Mouse (Mus musculus) lung, postnatal 0 days (tissue): Measurements from ENCODE around the gene Fchsd2. TPM values are rescaled to one million over a fixed set of nuclear protein-coding genes. Genes with fewer than 3 reads are reported as not detected.

ENCODE experiments used
- ATAC-seq: fragments of 200-750 bp; cut with Nextera tagmentation; 2 replicates; pipeline ENCODE4 v1.8.0; 2017; ENCODE audit warnings: moderate library complexity
- DNase-seq: peaks from one replicate; pipeline ENCODE4 v3.0.0-alpha.2; 2016; ENCODE audit warnings: low spot score
- H3K27ac ChIP-seq: fragments of 300-500 bp; sonication (generic); 2 replicates; pipeline ENCODE4 v1.5.1; 2014; ENCODE audit warnings: antibody characterized with exemption, mild to moderate bottlenecking, low read length, mixed read lengths
- H3K27me3 ChIP-seq: fragments of 300-500 bp; sonication (generic); replicated peaks from 2 replicates; pipeline ENCODE4 v1.6.1; 2014; ENCODE audit warnings: low read length, mixed read lengths; ENCODE audit not compliant: insufficient read depth
- H3K36me3 ChIP-seq: fragments of 300-500 bp; sonication (generic); 2 replicates; pipeline ENCODE4 v1.6.1; 2014; ENCODE audit warnings: low read length, mixed read lengths; ENCODE audit not compliant: insufficient read depth
- H3K4me1 ChIP-seq: fragments of 300-500 bp; sonication (generic); 2 replicates; pipeline ENCODE4 v1.6.1; 2014; ENCODE audit warnings: antibody characterized with exemption, low read depth, low read length, mixed read lengths; ENCODE audit not compliant: insufficient read depth
- H3K4me2 ChIP-seq: fragments of 300-500 bp; sonication (generic); replicated peaks from 2 replicates; pipeline ENCODE4 v1.6.1; 2014; ENCODE audit warnings: low read depth, mild to moderate bottlenecking, low read length, moderate library complexity, mixed read lengths
- H3K4me3 ChIP-seq: fragments of 300-500 bp; sonication (generic); 2 replicates; pipeline ENCODE4 v1.5.1; 2014; ENCODE audit warnings: low read depth, low read length
- H3K9ac ChIP-seq: fragments of 300-500 bp; sonication (generic); replicated peaks from 2 replicates; pipeline ENCODE4 v1.6.1; 2014; ENCODE audit warnings: low read depth, mild to moderate bottlenecking
- H3K9me3 ChIP-seq: fragments of 300-500 bp; sonication (generic); 2 replicates; pipeline ENCODE4 v1.6.1; 2016; ENCODE audit warnings: low read length, mixed read lengths
- CTCF ChIP-seq: IDR thresholded peaks from 2 replicates; pipeline ENCODE4 v1.5.1; 2016; ENCODE audit warnings: antibody characterized with exemption, mild to moderate bottlenecking
- EP300 ChIP-seq: IDR thresholded peaks from 2 replicates; pipeline ENCODE4 v1.6.1; 2016; ENCODE audit warnings: antibody characterized with exemption, mild to moderate bottlenecking, control low read depth
- WGBS: fragments of 180-500 bp; shearing (Covaris S2); extraction: QIAGEN DNeasy Blood & Tissue Kit; methylation state at CpG from one replicate; pipeline ENCODE4 v1.1.7; 2014; 5-methylcytosine and 5-hydroxymethylcytosine counted together
- polyA plus RNA-seq: library from polyadenylated mRNA; unstranded; fragments of >200 nt; fragmentation: Nextera tagmentation; extraction: Ambion mirVana; gene quantifications from 2 replicates; pipeline ENCODE4 v1.2.1, GENCODE M21; 2015

The Fchsd2 gene
- polyA plus RNA-seq, 1 experiment from 2014 or later = 16.0 TPM

GRCm38 (mm10) chr7:101123579-101124347, 31.1 kb downstream of the Fchsd2 start:
- no peak overlapping the region for H3K4me2 ChIP-seq
- 45% methylated on average over 6 of the region's 6 CpGs for whole genome bisulfite sequencing
- no peaks in the 10 kb centered on the region for H3K27me3 ChIP-seq
- no peak overlapping the region for H3K27ac ChIP-seq
- H3K9me3 ChIP-seq = no peaks in the 10 kb centered on the region
- no peak overlapping the region for H3K4me3 ChIP-seq
- ATAC-seq (no peak), DNase-seq (peak; percentile 16)
- TF ChIP-seq CTCF (no peak), EP300 (no peak)
- no peak overlapping the region for H3K9ac ChIP-seq
- no peaks in the 10 kb centered on the region for H3K36me3 ChIP-seq
- H3K4me1 ChIP-seq = no peaks in the 10 kb centered on the region; the same call in 1 of the 2 replicates

DNA sequence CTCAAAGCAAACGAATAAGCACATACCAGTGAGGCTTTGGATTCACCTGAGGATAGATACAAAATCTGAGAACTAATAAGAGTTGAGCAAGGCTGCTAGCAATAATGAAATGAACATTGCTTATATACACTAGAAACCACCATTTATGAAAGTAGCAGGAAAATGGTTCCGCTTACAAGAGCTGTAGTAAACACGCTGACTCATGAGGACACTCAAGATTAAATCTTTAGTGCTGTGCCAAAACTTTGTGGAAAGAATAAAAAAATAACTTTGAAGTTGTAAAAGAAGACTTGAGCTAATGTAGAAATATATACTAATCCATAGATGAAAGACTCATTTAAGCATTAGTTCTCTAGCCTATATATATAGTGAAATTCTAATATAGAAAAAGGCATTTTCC, 35.1 kb downstream of the Fchsd2 start:
- ATAC-seq (no peak), DNase-seq (peak; percentile 86)
- peak overlapping the region; percentile 1 for H3K27ac ChIP-seq
- no peak overlapping the region for H3K9ac ChIP-seq
- 26% methylated on average over 3 of the region's 3 CpGs for WGBS
- no peaks in the 10 kb centered on the region; the same call in 1 of the 2 replicates for H3K4me1 ChIP-seq
- no peaks in the 10 kb centered on the region for H3K36me3 ChIP-seq
- no peaks in the 10 kb centered on the region for H3K9me3 ChIP-seq
- no peaks in the 10 kb centered on the region for H3K27me3 ChIP-seq
- no peak for TF ChIP-seq CTCF
- TF ChIP-seq EP300 = peak; percentile 54; the same call in 1 of the 2 replicates
- no peak overlapping the region for H3K4me3 ChIP-seq
- no peak overlapping the region for H3K4me2 ChIP-seq

DNA sequence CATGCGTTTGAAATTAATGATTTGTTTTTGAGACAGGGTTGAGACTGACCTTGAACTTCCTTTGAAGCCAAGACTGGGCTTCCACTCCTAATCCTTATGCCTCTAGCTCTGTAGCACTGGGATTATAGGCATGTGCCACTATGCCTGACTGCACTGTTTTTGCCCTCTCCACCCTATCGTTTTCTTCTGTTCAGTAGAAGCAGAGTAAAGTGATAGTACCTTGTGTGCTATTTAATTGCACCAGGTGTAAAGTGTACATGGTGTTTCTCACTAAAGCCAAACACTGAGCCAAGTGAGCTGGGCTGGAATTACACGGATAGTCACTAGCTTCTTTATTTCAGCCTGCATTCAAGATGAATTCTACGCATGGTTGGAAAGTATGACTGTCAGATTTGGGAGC, 35.9 kb downstream of the Fchsd2 start:
- H3K9ac ChIP-seq = no peak overlapping the region
- no peaks in the 10 kb centered on the region; the same call in 1 of the 2 replicates for H3K4me1 ChIP-seq
- H3K27ac ChIP-seq = no peak overlapping the region
- TF ChIP-seq CTCF (no peak), EP300 (no peak)
- no peaks in the 10 kb centered on the region for H3K36me3 ChIP-seq
- no peak overlapping the region for H3K4me2 ChIP-seq
- DNase-seq (no peak), ATAC-seq (no peak)
- no peaks in the 10 kb centered on the region for H3K9me3 ChIP-seq
- no peak overlapping the region for H3K4me3 ChIP-seq
- WGBS = 70% methylated on average over 4 of the region's 4 CpGs
- H3K27me3 ChIP-seq = no peaks in the 10 kb centered on the region

DNA sequence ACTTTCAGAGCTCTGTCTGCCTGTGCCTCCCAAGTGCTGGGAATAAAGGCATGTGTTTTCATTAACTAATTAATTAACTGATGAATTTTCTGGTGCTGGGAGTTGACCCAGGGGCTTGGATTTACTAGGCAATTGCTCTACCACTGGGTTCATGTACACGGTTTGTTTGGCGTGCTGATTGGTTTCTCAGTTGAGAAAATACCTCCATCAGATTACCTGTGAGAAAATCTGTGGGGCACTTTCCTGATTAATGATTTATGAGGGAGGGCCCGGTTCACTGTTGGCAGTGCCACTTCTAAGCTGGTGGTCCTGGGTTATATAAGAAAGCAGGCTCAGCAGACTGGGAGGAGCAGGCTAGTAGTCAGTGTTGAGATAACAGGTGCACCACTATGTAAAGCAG, 38.0 kb downstream of the Fchsd2 start:
- Histone ChIP-seq H3K4me2 (no peak overlapping the region), H3K36me3 (no peaks in the 10 kb centered on the region), H3K9ac (no peak overlapping the region), H3K27ac (no peak overlapping the region), H3K4me3 (no peak overlapping the region), H3K4me1 (peaks cover 3% of the 10 kb centered on the region; the same call in 1 of the 2 replicates), H3K9me3 (no peaks in the 10 kb centered on the region), H3K27me3 (no peaks in the 10 kb centered on the region)
- no peak for TF ChIP-seq EP300
- no peak for TF ChIP-seq CTCF
- no peak for ATAC-seq
- 57% methylated on average over 3 of the region's 3 CpGs for WGBS
- no peak for DNase-seq

- Histone ChIP-seq H3K4me2 (no peak overlapping the region), H3K27me3 (no peaks in the 10 kb centered on the region), H3K36me3 (no peaks in the 10 kb centered on the region), H3K4me3 (no peak overlapping the region), H3K27ac (no peak overlapping the region), H3K9ac (no peak overlapping the region), H3K4me1 (peaks cover 3% of the 10 kb centered on the region; the same call in 1 of the 2 replicates), H3K9me3 (no peaks in the 10 kb centered on the region)
- TF ChIP-seq CTCF (no peak), EP300 (no peak)
- 71% methylated on average over 6 of the region's 6 CpGs for WGBS
- ATAC-seq (no peak), DNase-seq (no peak)
Measured at GRCm38 (mm10) chr7:101131281-101131680, 38.6 kb downstream of the Fchsd2 start.

DNA sequence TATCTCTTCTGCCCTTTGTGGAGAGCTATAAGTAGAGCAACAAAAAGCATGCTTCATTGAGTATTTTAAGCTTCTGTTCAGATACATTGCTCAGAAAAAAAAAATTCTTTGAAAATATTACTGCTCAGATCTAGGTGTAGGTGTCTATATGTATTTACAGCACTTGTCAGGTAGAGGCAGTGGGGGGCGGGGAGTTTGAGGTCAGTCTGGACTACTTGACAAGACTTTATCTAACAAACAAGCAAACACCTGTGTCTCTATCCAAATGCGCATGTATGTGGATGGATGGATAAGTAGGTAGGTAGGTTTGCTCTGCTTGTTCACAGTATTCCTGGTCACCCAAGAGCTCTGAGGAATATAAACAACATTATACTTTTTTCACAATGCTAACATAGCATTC, 40.9 kb downstream of the Fchsd2 start:
- ATAC-seq (no peak), DNase-seq (no peak)
- Histone ChIP-seq H3K27ac (no peak overlapping the region), H3K27me3 (no peaks in the 10 kb centered on the region), H3K36me3 (no peaks in the 10 kb centered on the region), H3K4me1 (peaks cover 3% of the 10 kb centered on the region; the same call in 1 of the 2 replicates), H3K9me3 (no peaks in the 10 kb centered on the region), H3K4me2 (no peak overlapping the region), H3K4me3 (no peak overlapping the region), H3K9ac (no peak overlapping the region)
- no peak for TF ChIP-seq CTCF
- no peak for TF ChIP-seq EP300
- WGBS = 91% methylated on average over 2 of the region's 2 CpGs
